Mouse (Mus musculus) left cerebral cortex, postnatal 10 days (tissue): Measurements from ENCODE around the gene Gdf9. TPM values are rescaled to one million over a fixed set of nuclear protein-coding genes. Genes with fewer than 3 reads are reported as not detected.
"Not testable (repeated sequence)": the region's sequence is repeated elsewhere in the genome, so short reads cannot be mapped to it uniquely, and the experiment has no call there.

Experiments used
- DNase-seq, 2 experiments: peaks; one replicate each; pipeline ENCODE4 v3.0.0; 2021 to 2022; ENCODE audit warnings: low spot score in 2 of 2, mixed read lengths in 1 of 2; ENCODE audit errors: extremely low spot score in 1 of 2
- intact Hi-C: fragments of 180-260 bp; cut with DNase I; formaldehyde crosslinking; loops from one replicate; pipeline ENCODE4 v1.15.1; 2025
- total RNA-seq, 2 experiments: library from RNA; stranded (reverse); gene quantifications; 2 replicates each; pipeline ENCODE4 v1.2.3; 2021

The Gdf9 gene
- total RNA-seq, result 1 to 10 TPM in 1 of 2 experiments, under 1 TPM in 1; 0.58 to 1.5 TPM

GRCm38 (mm10) chr11:53430670-53431346 lies at the start of gene Gdf9, which contains the start of gene Uqcrq:
Gene Gdf9, plus strand, starts transcription at chr11:53431023.
Gene Uqcrq, minus strand, starts transcription at chr11:53430831.
- peak; percentile 99 for DNase-seq
- intact Hi-C loops, result no loop called here

DNA sequence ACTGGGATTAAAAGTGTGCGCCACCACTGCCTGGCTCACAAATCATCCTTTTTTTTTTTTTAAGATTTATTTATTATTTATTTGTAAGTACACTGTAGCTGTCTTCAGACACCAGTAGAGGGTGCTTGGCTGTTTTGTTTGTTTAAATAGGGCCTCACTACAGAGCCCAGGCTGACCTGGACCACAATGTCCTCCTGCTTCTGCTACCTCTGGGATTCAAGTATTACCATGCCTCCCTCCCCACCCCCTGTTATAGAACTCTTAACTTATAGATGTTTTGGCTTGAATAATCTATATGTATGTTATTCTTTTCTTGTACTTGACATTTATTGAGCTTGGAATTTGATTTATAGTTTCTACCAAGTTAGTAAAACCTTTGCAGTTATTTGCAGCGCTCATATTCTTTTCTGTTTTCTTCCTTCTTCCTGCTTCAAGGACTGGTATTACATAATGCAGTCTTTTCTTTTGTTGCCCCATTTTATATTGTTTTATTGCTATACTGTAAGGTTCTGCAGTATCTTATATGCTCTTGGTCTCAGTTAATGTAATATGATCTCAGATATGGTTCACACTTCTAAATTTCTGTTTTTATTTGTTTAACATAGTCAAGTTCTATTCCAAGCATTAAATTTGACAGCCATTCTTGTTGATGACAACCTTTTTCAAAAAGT lies 46.9 kb upstream of the Gdf9 start:
- DNase-seq, result no peak
- intact Hi-C loops, result no loop called here

GRCm38 (mm10) chr11:53393856-53394255 lies 37.0 kb upstream of the Gdf9 start:
- DNase-seq, result no peak
- intact Hi-C loops, result no loop called here

DNA sequence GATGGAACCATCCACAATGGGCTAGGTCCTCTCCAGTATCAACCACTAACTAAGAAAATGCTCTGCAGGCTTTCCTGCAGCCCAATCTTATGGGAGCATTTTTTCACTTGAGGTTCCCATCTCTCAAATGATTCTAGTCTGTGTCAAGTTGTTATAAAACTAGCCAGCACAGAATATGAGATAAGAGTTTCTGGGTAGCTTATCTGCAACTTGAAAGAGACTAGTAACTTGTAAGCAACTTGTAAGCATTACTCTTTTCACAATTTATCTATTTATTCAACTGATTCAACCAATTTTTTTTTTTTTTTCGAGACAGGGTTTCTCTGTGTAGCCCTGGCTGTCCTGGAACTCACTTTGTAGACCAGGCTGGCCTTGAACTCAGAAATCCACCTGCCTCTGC lies 27.2 kb upstream of the Gdf9 start:
- DNase-seq, result no peak
- intact Hi-C loops, result loop anchor here (10.0 kb wide), 1 partner anchor 129 kb away; no protein-coding TSS in a partner anchor

DNA sequence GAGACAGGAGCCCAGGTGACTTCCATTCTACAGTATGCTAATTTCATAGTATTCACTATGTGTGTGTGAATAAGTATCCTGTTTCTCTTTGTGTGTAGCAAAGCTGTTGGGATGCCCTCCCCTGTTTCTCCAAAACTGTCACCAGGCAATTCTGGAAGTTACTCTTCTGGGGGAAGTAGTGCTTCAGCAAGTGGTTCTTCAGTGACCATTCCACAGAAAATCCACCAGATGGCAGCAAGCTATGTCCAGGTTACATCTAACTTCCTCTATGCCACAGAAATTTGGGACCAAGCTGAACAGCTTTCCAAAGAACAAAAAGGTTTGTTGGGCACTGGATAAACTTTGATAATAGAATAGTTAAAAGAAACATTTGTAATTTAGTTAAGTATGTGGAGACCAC lies 19.1 kb upstream of the Gdf9 start:
- no peak for DNase-seq
- intact Hi-C loops, result loop anchor here (5.0 kb wide), 1 partner anchor 34 kb away; no protein-coding TSS in a partner anchor

DNA sequence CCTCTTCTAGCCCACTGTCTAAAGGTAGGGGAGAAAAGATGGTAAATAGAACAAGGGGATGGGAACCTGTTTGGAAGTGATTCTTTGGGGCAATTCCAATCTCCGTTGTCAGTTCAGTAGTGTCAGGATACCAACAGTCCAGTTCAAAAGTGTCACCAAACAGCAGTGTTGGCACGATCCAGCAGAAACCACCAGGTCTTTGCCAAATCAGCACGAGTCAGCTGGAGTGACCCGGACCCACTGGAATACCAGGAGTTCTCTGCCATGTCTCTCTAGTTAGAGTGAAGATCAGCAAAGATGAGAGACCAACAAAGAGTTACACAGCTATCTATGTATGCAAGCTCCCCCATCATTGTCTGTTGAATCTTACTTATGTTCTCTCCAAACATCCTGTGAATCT lies 17.0 kb upstream of the Gdf9 start:
- intact Hi-C loops, result loop anchor here (5.0 kb wide), 1 partner anchor 37 kb away; no protein-coding TSS in a partner anchor
- DNase-seq, result no peak

DNA sequence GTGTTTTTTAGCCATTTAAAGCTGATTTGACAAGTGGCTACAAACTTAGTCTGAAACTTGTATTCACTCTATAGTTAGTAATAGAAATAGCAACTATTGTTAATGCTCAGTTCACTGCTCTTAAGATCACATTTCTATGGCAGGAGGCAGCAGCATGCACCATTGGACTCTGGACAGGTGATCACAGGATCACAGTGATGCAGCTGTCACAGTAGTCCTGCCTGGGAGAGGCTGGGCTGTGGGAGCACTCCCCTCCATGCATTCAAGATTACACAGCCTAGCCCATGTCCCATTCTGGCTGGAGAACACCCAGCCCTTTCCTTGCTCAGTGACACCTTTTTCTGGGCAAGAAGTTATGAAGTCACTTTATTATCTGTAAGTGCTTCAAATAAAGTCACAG lies 12.8 kb upstream of the Gdf9 start:
- DNase-seq, result no peak
- intact Hi-C loops, result no loop called here

- intact Hi-C loops, result no loop called here
- DNase-seq, result no peak
Measured at GRCm38 (mm10) chr11:53423036-53423435, 7.8 kb upstream of the Gdf9 start, which contains the start of gene Leap2. Gene Leap2, minus strand, starts transcription at chr11:53423170.

DNA sequence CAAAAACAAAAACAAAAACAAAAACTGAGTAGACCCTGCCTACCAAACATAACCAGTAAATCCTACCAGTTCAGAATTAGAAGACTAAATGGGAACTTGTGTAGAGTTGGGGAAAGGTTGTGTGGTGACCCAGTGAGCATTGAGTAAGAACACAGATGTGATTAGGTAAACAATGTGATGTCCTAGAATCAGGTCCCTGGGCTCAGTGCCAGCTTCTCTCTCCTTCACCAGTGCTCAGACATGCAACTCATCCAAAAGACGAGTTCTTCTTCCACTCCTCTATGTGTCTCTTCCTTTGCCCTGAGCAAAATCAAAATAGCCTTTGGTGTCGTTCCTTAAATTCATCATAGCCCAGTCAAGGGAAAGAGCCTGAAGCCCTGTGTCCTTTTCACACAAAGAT lies 6.0 kb upstream of the Gdf9 start:
- intact Hi-C loops, result no loop called here
- peak in 1 of 2 experiments; percentile 57 for DNase-seq

DNA sequence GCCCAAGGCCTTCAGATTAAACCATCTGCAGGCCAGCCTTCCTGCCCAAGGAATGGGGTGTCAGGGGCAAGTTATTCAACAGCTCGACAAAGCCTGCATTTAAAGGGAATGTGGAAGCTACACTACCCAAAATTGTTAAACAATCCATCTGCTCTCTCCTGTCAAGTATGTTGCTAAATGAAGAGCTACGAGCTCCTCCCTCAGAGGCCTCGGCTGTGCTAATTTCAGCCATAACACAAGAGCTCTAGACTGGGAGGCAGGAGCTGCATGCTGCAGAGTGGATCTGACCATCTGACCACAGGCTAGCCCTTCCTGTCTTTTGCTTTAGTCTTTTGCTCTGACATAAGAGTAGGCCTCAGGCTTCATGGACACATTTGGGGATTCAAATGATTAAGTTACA lies 5.6 kb upstream of the Gdf9 start:
- intact Hi-C loops, result no loop called here
- peak in 1 of 2 experiments; percentile 39 for DNase-seq

DNA sequence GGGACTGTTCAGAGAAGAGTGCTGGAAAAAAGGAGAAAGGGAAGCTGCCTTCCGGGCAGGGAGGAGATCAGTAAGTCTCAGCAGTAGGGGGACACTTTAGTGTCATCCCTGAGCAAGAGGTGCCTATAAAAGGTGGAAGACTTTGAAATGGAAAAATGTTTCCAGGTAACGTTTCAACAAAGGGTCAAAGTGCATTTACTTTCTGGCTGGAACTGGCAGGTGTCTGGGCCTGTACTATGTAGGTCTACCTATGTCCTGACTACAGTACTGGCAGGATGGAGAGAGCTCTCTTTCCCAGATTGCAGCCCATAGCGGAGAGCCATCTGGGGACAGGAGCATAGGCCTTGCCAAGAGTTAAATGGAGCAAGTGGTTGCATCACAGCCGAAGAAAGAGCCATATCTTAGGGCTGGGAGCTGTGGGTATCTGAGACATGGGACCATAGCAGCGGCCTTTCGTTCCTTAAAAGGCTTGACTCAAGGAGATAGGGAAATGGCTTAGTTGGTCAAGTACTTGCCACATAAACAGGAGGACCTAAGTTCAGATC lies 5.0 kb upstream of the Gdf9 start:
- no peak for DNase-seq
- intact Hi-C loops, result no loop called here

DNA sequence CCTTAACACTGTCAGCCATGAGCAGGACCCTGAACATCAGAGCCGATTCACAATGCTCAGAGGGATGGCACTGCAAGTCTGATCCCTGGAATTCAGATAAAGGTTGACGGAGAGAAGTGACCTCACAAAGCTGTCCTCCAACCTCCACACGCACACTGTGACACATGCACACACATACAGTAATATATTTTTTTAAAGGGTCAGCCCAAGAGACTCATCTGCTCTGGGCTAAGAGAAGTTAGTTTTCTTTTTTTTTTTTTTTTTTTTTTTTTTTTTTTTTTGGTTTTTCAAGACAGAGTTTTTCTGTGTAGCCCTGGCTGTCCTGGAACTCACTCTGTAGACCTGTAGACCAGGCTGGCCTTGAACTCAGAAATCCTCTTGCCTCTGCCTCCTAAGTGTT lies 3.9 kb upstream of the Gdf9 start:
- intact Hi-C loops, DNase-seq: not testable (repeated sequence)

DNA sequence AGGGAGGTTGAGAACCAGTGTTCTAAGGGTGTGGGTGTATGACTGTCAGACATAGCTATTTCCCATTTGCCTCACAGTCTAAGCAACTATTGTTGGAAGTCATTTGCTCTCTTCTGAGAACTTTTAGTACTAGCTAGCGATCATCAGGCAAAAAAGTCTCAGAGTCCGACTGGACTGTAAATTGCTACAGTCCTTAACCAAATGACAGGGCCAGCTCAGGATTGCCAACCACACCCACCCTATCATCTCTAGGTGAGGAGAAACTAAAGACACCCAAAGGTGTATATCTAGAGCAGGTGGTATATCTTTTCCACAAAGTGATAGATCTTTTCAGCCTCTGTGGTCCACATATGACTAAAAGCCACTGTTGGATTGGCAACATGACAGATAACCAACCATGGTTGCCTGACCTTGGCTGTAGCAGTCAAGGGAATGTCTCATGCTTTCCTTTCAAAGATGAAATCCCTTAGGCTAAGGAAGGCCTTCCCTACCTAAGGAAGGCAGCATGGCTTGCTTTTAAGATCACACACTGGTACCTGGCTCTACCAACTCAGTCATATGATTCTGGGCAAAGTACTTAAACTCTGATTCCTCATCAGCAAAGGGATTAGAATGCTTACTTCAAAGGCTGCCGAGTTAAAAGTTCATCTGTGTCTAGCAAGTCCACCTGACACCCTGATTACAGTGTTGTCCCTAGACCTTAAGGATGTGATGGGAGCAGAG lies 2.7 kb upstream of the Gdf9 start:
- DNase-seq, result no peak
- intact Hi-C loops, result no loop called here

DNA sequence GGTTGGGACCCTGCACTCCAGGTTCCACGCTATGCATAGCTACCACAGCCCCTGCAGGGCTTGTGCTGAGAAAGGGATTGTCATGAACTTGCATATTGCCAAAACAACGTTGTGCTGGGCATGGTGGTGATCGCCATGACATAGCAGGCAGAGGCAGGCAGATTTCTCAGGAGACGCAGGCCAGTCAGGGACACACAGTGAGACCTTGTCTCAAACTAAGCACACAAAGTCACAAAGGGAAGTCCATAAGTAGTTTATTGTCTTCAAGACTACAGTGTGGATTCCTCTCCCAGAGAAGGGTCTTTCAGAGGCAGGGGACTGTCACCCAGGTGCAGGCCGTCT lies 2.1 kb upstream of the Gdf9 start:
- intact Hi-C loops, result no loop called here
- no peak for DNase-seq

DNA sequence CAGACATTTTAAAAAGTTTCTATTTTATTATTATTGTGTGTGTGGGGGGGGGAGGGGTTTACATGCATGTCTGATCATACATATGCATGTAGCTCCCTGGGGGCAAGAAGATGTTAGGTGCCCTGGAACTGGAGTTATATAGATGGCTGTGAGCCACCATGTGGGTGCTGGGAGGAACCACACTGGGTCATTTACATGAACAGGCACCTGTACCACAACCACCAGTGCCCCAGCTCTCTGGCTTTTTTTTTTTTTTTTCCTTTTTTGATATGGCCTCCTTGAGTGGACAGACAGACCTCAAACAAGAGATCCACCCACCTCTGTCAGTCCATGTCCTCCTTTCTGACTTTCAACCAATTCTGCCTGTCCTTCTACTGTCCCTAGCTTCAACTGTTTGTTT lies 1.6 kb upstream of the Gdf9 start:
- intact Hi-C loops, result no loop called here
- DNase-seq, result no peak

DNA sequence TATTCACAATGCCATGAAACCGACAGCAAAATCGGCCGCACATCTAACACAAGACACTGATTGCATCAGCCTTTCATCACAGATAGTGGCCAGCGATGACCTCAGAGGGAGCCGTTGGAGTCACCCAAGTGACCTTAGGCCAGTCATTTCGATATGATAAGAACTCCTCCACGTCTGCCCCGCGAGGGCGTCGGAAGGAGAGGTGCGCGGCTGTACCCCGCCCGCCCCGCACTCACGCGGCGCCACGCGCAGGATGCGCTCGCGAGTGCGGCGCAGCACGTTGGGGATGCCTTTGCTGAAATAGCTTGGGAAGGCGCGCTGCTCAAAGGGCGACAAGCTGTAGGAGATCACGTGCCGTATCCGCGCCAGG lies 538 bp upstream of the Gdf9 start:
- intact Hi-C loops, result no loop called here
- DNase-seq, result no peak

- intact Hi-C loops, result no loop called here
- DNase-seq, result no peak
Measured at GRCm38 (mm10) chr11:53431347-53432056, 679 bp downstream of the Gdf9 start.

DNA sequence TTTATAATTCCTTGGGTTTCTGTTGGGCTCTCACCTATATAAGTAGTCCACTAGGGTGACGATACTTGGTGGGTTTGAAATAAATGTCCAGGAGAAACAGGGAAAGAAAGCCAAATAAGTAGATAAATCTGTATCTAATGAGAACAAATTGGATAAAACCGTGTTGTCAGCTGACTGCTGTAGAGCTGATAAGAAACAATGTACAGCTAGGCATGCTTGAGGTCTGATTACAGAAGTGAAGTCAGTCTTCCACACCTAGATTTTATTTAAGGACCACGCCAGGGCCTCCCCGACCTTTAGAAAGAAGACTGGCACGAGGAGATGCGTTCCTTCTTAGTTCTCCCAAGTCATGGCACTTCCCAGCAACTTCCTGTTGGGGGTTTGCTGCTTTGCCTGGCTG lies 2.2 kb downstream of the Gdf9 start:
- intact Hi-C loops, result no loop called here
- DNase-seq, result no peak

DNA sequence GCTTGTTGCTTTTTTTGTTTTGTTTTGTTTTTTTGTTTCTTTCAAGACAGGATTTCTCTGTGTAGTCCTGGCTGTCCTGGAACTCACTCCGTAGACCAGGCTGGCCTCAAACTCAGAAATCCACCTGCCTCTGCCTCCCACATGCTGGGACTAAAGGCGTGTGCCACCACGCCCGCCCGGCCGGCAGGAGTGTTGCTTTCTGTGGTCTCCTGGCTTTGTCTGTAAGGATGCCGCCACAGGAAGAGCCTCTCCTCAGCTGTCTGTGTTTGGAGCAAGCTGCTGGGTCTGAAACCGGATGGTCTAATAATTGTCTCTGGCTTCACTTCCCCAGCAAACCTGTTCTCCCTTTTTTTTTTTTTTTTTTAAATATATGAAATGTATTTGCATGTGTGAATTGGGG lies 4.7 kb downstream of the Gdf9 start:
- no peak for DNase-seq
- intact Hi-C loops, result no loop called here
